Comparison of ENCODE assay signal across 8 mouse cellular contexts in the genomic region with DNA sequence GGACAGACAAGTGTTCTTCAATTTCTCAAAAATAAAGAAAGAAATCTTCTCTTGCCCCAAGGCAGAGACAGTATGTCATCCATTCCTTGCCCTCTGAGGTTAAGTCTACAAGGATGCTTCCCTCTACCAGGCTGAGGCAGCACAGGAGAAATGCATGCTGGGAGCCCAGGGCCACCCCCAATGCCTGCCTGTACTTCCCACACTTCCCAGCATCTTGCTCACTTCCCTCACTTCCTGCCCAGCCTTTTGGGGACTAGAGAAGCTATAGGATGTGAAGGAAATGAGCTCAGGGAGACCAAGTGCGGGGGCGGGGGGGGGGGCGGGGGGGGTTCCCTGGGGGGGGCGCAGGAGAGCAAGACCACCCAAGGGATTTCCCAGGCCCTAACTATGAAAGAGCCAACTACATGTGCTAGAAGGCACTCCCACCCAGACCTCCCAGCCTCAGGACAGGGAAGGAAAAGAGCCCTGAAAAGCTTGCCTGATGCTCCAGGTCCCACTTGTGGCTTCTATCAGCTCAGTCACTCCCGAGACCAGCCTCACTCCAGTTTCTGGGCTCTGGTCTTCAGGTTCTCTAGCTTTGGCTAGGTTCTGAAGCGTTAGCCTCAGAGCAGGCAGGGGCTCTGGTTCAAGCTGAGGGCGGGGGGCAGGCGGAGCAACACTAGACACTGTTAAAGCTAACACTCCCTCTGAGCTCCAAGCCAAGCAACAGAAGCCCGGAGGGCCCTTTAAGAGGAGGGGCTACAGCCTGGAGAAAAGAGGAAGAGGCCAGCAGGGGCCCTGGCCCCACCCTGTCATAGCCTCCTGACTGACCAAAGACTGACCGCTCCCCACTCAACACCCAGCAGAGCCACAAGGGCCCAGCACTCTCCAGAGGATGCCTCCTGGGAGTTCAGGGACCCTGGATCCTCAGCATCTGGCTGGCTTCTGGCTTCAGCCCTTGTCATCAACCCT. TPM values are rescaled to one million over a fixed set of nuclear protein-coding genes. Genes with fewer than 3 reads are reported as not detected.
A peak's percentile ranks its signal among the peaks of the same experiment; 100 is the strongest.
DNase-seq lines count a peak whose midpoint lies in the region; ATAC-seq lines count a peak whose summit lies in the region.

No protein-coding gene starts in this region.

- H3K4me3 ChIP-seq in intestine, embryonic 16.5 days (ENCODE audit: low read length): peak overlapping the region; percentile 58

- no peaks in the 10 kb centered on the region for H3K9me3 ChIP-seq in intestine, embryonic 16.5 days (ENCODE audit: control insufficient read depth, low read length)

- H3K27ac ChIP-seq in intestine, embryonic 16.5 days (ENCODE audit: low read length): peak overlapping the region; percentile 84

- intact Hi-C loops in gastrocnemius, postnatal 36 days (cut with DNase I): loop anchor here (2.0 kb wide), 1 partner anchor 31 kb away; no protein-coding TSS in a partner anchor
- intact Hi-C loops in left cerebral cortex, postnatal 4 days (cut with DNase I): no loop called here

- 5% methylated on average over 8 of the region's 10 CpGs for WGBS in intestine, embryonic 16.5 days

- H3K27me3 ChIP-seq in intestine, embryonic 16.5 days (replicated peaks; ENCODE audit: control insufficient read depth, insufficient read depth, low read length): no peaks in the 10 kb centered on the region

- no peaks in the 10 kb centered on the region for H3K36me3 ChIP-seq in intestine, embryonic 16.5 days (ENCODE audit: control insufficient read depth, insufficient read depth, low read length)

- DNase-seq in adrenal gland, adult (ENCODE audit: inconsistent age in 2 of 2, low spot score in 1 of 2): peak; percentile 87 to 93
- peak; percentile 79 for DNase-seq in embryo, embryonic 11 days
- DNase-seq in gastrocnemius, postnatal 36 days: peak; percentile 73 to 78
- DNase-seq in left cerebral cortex, postnatal 4 days: peak; percentile 46
- peak; percentile 57 for DNase-seq in mesoderm, embryonic 11.5 days (ENCODE audit: low read depth, low spot score)
- DNase-seq in right cerebral cortex, postnatal 14 days: peak; percentile 47

- peaks cover 30% of the 10 kb centered on the region for H3K4me1 ChIP-seq in intestine, embryonic 16.5 days (ENCODE audit: control insufficient read depth, insufficient read depth, low read length)

- ATAC-seq in intestine, embryonic 16.5 days: peak; percentile 88
- no peak for ATAC-seq in activated CD4-positive, CD25-positive, alpha-beta regulatory T cell, adult 4 months

- H3K4me2 ChIP-seq in intestine, embryonic 16.5 days (ENCODE audit: low read depth, low read length): peak overlapping the region; percentile 57

- H3K9ac ChIP-seq in intestine, embryonic 16.5 days (ENCODE audit: low read depth, low read length): peak overlapping the region; percentile 68

RNA-seq across cellular contexts. Expression of a gene that starts 39.5 kb away (rescaled TPM):
- total RNA-seq in gastrocnemius, postnatal 36 days (2021): 10 to 100 TPM; 13.0 to 14.4 TPM
- polyA plus RNA-seq in intestine, embryonic 16.5 days (2015; fragmentation: Nextera tagmentation; extraction: Ambion mirVana): 110 and 114 TPM in 2 replicates
- total RNA-seq in left cerebral cortex, postnatal 4 days (2021): 10 to 100 TPM; 45.6 to 49.8 TPM
- polyA plus RNA-seq in activated CD4-positive, CD25-positive, alpha-beta regulatory T cell, adult 4 months (2017; shearing (Covaris generic)): 10 to 100 TPM; 61.6 to 72.1 TPM
